15 mouse cellular contexts compared by ENCODE assay signal in genomic region chr8:12800246-12800645, GRCm38 (mm10). TPM values are rescaled to one million over a fixed set of nuclear protein-coding genes. Genes with fewer than 3 reads are reported as not detected.
DNase-seq lines count a peak whose midpoint lies in the region; ATAC-seq and TF ChIP-seq lines count a peak whose summit lies in the region.
"Had no signal": no experiment of that assay in that cellular context is flagged by ENCODE, and none has a peak within 500 bp of the region (broad histone marks: within the 10 kb centered on the region; RNA-seq: fewer than 3 reads in every experiment).

No protein-coding gene starts in this region.

- no peak for TF ChIP-seq EP300 in lung, postnatal 0 days (IDR thresholded peaks at IDR 0.05)
- no peak for TF ChIP-seq EP300 in stomach, postnatal 0 days (optimal IDR thresholded peaks at IDR 0.05)

- no peak for DNase-seq in heart, postnatal 14 days
- DNase-seq in lung, postnatal 0 days (ENCODE audit: low spot score): no peak
- no peak for DNase-seq in lung, adult 2 months
- DNase-seq in stomach, postnatal 0 days (ENCODE audit: low spot score): no peak
- no peak for DNase-seq in cerebellum, adult 9-10 months
- DNase-seq: adrenal gland, adult 2 months; cerebellum, adult 18-20 months; right cerebral cortex, postnatal 4 days; thymus, adult 18-20 months had no signal

- no peak overlapping the region for H3K4me3 ChIP-seq in heart, embryonic 15.5 days
- no peak overlapping the region for H3K4me3 ChIP-seq in lung, postnatal 0 days (ENCODE audit: low read depth, low read length)
- no peak overlapping the region for H3K4me3 ChIP-seq in lung, adult 2 months (replicated peaks; ENCODE audit: extremely low read depth, low read depth, low read length)
- H3K4me3 ChIP-seq in kidney, embryonic 14.5 days (ENCODE audit: low read length): no peak overlapping the region
- H3K4me3 ChIP-seq in stomach, postnatal 0 days (ENCODE audit: low read depth, low read length): no peak overlapping the region
- H3K4me3 ChIP-seq: forebrain, embryonic 10.5 days; neural tube, embryonic 13.5 days had no signal

- no peaks in the 10 kb centered on the region for H3K27me3 ChIP-seq in heart, embryonic 15.5 days
- H3K27me3 ChIP-seq in lung, postnatal 0 days (replicated peaks; ENCODE audit: insufficient read depth, low read length): no peaks in the 10 kb centered on the region
- H3K27me3 ChIP-seq in kidney, embryonic 14.5 days (ENCODE audit: control insufficient read depth, insufficient read depth, low read length): no peaks in the 10 kb centered on the region
- no peaks in the 10 kb centered on the region for H3K27me3 ChIP-seq in stomach, postnatal 0 days (ENCODE audit: control insufficient read depth, insufficient read depth, low read length)
- H3K27me3 ChIP-seq: neural tube, embryonic 13.5 days had no signal

- H3K36me3 ChIP-seq in heart, embryonic 15.5 days: no peaks in the 10 kb centered on the region
- no peaks in the 10 kb centered on the region for H3K36me3 ChIP-seq in lung, postnatal 0 days (ENCODE audit: insufficient read depth, low read length)
- no peaks in the 10 kb centered on the region for H3K36me3 ChIP-seq in kidney, embryonic 14.5 days (ENCODE audit: control insufficient read depth, insufficient read depth, low read length)
- H3K36me3 ChIP-seq in stomach, postnatal 0 days (ENCODE audit: control insufficient read depth, insufficient read depth, low read length): no peaks in the 10 kb centered on the region
- H3K36me3 ChIP-seq: forebrain, embryonic 10.5 days; neural tube, embryonic 13.5 days had no signal

- no peak for TF ChIP-seq CTCF in lung, postnatal 0 days (IDR thresholded peaks at IDR 0.05)
- no peak for TF ChIP-seq CTCF in lung, adult 2 months (IDR thresholded peaks at IDR 0.05; ENCODE audit: insufficient read depth, low read length)
- TF ChIP-seq CTCF in stomach, postnatal 0 days (IDR thresholded peaks at IDR 0.05; ENCODE audit: low read depth): no peak

- ATAC-seq in heart, embryonic 15.5 days (replicated peaks; ENCODE audit: insufficient number of reproducible peaks, insufficient read depth, low FRiP score, low read depth): no peak
- ATAC-seq in lung, postnatal 0 days: no peak
- no peak for ATAC-seq in kidney, embryonic 14.5 days (ENCODE audit: low FRiP score, low TSS enrichment)
- no peak for ATAC-seq in stomach, postnatal 0 days (ENCODE audit: low FRiP score, low TSS enrichment)
- ATAC-seq: CD4-positive, CD25-positive, alpha-beta regulatory T cell, adult 4 months had no signal

- TF ChIP-seq POLR2A in lung, adult 2 months (IDR thresholded peaks at IDR 0.05; ENCODE audit: borderline replicate concordance, extremely low read depth, low read depth, low read length): no peak

- H3K4me2 ChIP-seq in heart, embryonic 15.5 days: no peak overlapping the region
- H3K4me2 ChIP-seq in lung, postnatal 0 days (replicated peaks; ENCODE audit: low read depth, low read length): no peak overlapping the region
- no peak overlapping the region for H3K4me2 ChIP-seq in kidney, embryonic 14.5 days (replicated peaks; ENCODE audit: low read depth, low read length)
- H3K4me2 ChIP-seq in stomach, postnatal 0 days (replicated peaks; ENCODE audit: low read depth): no peak overlapping the region
- H3K4me2 ChIP-seq: liver, embryonic 11.5 days; neural tube, embryonic 13.5 days had no signal

- 0 out of 2 replicates have a peak overlapping the region, but pooled peaks have one; percentile 1 for H3K27ac ChIP-seq in heart, embryonic 15.5 days
- H3K27ac ChIP-seq in lung, postnatal 0 days (ENCODE audit: low read length): peak overlapping the region; percentile 73; the same call in 1 of the 2 replicates
- H3K27ac ChIP-seq in kidney, embryonic 14.5 days (ENCODE audit: low read depth, low read length): 0 out of 2 replicates have a peak overlapping the region, but pooled peaks have one; percentile 1
- H3K27ac ChIP-seq in stomach, postnatal 0 days (replicated peaks): peak overlapping the region; percentile 18; the same call in 1 of the 2 replicates
- H3K27ac ChIP-seq: neural tube, embryonic 13.5 days had no signal

- WGBS in heart, embryonic 15.5 days: 55% methylated on average over 2 of the region's 2 CpGs
- 47% methylated on average over 2 of the region's 2 CpGs for WGBS in lung, postnatal 0 days
- 46% methylated on average over 2 of the region's 2 CpGs for WGBS in lung, adult 2 months
- WGBS in kidney, embryonic 14.5 days: 57% methylated on average over 2 of the region's 2 CpGs
- 57% methylated on average over 2 of the region's 2 CpGs for WGBS in stomach, postnatal 0 days

- intact Hi-C loops in heart, postnatal 14 days (cut with DNase I): loop anchor here (5.0 kb wide), 1 partner anchor 43 kb away; the partner anchor contains the start of gene Atp11a

- H3K9ac ChIP-seq in heart, embryonic 15.5 days: no peak overlapping the region; the same call in 1 of the 2 replicates
- H3K9ac ChIP-seq in lung, postnatal 0 days (replicated peaks; ENCODE audit: low read depth): no peak overlapping the region
- H3K9ac ChIP-seq in kidney, embryonic 14.5 days (ENCODE audit: low read depth, low read length): no peak overlapping the region
- no peak overlapping the region for H3K9ac ChIP-seq in stomach, postnatal 0 days (ENCODE audit: low read length)
- H3K9ac ChIP-seq: neural tube, embryonic 13.5 days had no signal

- H3K9me3 ChIP-seq in heart, embryonic 15.5 days (replicated peaks): no peaks in the 10 kb centered on the region
- no peaks in the 10 kb centered on the region for H3K9me3 ChIP-seq in lung, postnatal 0 days (ENCODE audit: low read length)
- no peaks in the 10 kb centered on the region for H3K9me3 ChIP-seq in kidney, embryonic 14.5 days (ENCODE audit: control insufficient read depth, low read length)
- H3K9me3 ChIP-seq in stomach, postnatal 0 days (ENCODE audit: control insufficient read depth, low read length): no peaks in the 10 kb centered on the region
- H3K9me3 ChIP-seq: forebrain, embryonic 10.5 days; neural tube, embryonic 13.5 days had no signal

- peaks cover 49% of the 10 kb centered on the region for H3K4me1 ChIP-seq in heart, embryonic 15.5 days (replicated peaks)
- peaks cover 48% of the 10 kb centered on the region for H3K4me1 ChIP-seq in lung, postnatal 0 days (ENCODE audit: insufficient read depth, low read depth, low read length)
- H3K4me1 ChIP-seq in lung, adult 2 months (ENCODE audit: control insufficient read depth, insufficient read depth, low read length): peaks cover 51% of the 10 kb centered on the region
- peaks cover 38% of the 10 kb centered on the region for H3K4me1 ChIP-seq in kidney, embryonic 14.5 days (ENCODE audit: control insufficient read depth, insufficient read depth, low read length)
- peaks cover 2% of the 10 kb centered on the region; the same call in 1 of the 2 replicates for H3K4me1 ChIP-seq in stomach, postnatal 0 days (replicated peaks; ENCODE audit: control insufficient read depth, insufficient read depth)

RNA-seq across cellular contexts. Expression of gene Atp11a, which starts 43.4 kb away (rescaled TPM):
- polyA plus RNA-seq in heart, embryonic 15.5 days (2015; fragmentation: Nextera tagmentation; extraction: Ambion mirVana): 14.1 and 15.9 TPM in 2 replicates
- total RNA-seq in heart, postnatal 14 days (2021): 10 to 100 TPM; 80.4 to 85.6 TPM
- polyA plus RNA-seq in lung, postnatal 0 days (2015; fragmentation: Nextera tagmentation; extraction: Ambion mirVana): 45.4 and 50.6 TPM in 2 replicates
- 282 and 307 TPM in 2 replicates for polyA plus RNA-seq in lung, adult 2 months (2012; rRNA removed)
- 16.8 and 18.5 TPM in 2 replicates for polyA plus RNA-seq in kidney, embryonic 14.5 days (2014; fragmentation: Nextera tagmentation; extraction: Ambion mirVana)
- 6.6 and 7.4 TPM in 2 replicates for polyA plus RNA-seq in stomach, postnatal 0 days (2015; fragmentation: Nextera tagmentation; extraction: Ambion mirVana)

Comparison
In these comparisons a context has a peak if more than half of its experiments do, and no peak if none do; other contexts are left out.
1. H3K27ac ChIP-seq: peak in every context shown above with its lines; median percentile 73 in lung, postnatal 0 days; 18 in stomach, postnatal 0 days; 1 in heart, embryonic 15.5 days; 1 in kidney, embryonic 14.5 days.